Mouse (Mus musculus) C3H10T1/2 (cell line): ENCODE measurements around the gene Cacna1h. TPM values are rescaled to one million over a fixed set of nuclear protein-coding genes. Genes with fewer than 3 reads are reported as not detected.

Experiments used
- polyA plus RNA-seq, 2 experiments: library from polyadenylated mRNA; unstranded; fragments of >200 nt; fragmentation: generic; extraction: Trizol; gene quantifications; one replicate each; pipeline ENCODE4 v1.2.1; 2012; ENCODE audit warnings: missing spikeins in 2 of 2

The Cacna1h gene
- not detected for polyA plus RNA-seq

DNA sequence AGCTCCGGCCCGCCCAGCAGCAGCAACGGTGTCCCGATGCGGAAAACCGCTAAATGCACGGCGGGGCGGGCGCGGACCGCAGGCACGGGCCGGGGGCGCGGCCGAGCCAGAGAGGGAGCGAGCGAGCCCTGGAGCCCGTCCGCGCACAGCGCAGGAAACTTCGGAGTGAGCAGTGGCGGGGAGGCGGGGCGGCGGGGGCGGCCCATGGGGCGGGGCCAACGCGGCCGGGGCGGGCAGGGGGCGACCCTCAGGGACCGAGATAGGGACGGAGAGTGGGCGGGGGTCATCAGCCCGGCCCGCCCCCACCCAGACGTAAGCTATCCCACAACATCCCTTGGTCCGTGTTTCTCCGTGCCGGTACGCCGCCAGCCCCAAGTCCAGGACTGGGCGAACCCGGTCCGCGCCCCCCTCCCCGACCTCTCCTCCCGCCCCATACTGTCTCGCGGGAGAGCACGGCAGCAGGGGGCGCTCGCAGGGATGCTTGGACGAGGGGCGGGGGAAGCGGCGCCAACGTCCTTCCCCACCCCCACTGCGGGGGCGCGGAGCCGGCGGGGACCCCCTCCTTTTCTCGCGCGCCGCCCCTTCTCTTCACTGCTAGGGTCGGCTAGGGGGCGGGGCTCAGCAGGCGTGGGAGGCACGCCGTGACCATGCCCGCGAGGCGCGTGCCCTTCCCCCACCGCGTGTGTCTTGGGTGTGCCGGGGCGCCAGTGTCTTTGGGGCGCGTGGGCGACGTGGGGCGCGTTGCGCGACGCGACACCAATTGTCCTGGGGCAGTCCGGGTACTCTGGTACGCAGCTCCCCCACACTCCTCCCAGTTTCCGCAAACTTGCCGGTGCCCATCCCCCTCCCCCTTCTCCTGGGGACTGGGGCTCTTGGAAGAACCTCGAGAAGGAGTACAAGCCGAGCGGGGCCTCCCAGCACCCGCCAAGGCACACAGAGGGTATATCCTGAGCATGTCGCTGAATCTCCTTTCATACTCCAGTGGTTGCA is at the start of gene Cacna1h:
TSS of gene Cacna1h (minus strand) at position 167 of the 990 bp plus-strand sequence.

DNA sequence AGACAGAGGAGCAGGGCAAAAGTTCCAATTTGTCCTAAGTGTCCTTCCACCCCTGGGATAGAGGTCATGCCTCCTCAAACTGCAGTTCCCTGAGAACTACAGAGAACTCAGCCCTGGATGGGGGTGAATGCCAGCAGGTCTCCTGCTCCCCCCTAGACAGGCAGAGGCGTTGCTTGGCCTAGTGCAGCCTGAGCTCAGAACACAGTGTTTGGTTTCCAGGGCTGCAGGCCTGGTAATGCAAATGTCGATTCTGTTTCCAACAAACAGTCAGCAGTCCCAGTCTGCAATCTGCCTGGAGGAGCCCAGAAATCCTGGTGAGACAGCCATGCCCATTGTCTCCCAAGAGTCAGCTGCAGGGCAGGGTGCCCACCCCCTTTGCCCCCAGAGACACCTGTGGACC is 20.7 kb upstream of the Cacna1h start, which contains the start of gene Tekt4:
TSS of gene Tekt4 (plus strand) at position 344 of the 400 bp plus-strand sequence.

DNA sequence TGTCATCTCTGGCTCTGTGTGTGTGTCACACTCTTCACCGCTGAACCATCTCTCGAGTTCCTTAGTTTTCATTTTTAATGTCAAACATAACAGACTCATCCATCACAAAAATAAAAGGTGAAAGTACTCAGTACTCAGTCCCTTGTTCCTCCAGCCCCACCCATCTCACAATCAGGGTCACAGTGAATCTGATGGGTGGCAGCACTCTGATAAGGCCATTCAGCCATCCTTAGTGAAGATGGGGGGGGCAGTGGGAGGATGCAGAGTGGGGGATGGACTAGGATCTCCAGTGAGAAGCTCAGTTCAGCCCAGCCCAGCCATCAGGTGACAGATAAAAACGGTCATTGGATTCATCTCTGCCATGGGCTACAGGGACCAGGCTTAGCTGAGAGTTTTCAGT is 64.6 kb downstream of the Cacna1h start, which contains the start of gene Tpsg1:
TSS of gene Tpsg1 (plus strand) at position 301 of the 400 bp plus-strand sequence.

DNA sequence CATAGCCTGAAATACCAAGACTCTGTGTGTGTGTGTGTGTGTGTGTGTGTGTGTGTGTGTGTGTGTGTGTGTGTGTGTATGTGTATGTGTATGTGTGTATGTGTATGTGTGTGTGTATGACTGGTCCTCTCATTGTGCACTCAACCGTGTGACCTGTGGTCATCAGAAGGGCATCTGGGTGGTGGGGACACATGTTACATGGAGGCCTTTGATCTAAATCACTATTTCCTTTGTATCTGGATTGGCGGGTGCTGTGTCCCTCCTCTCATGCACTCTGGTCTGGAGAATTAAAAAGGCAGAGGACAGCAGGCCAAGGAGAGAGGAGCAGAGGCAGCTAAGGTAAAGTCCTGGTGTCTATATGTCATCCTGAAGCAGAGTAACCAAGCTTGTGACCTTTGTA is 67.6 kb downstream of the Cacna1h start, which contains the start of gene Tpsb2:
TSS of gene Tpsb2 (plus strand) at position 301 of the 400 bp plus-strand sequence.

DNA sequence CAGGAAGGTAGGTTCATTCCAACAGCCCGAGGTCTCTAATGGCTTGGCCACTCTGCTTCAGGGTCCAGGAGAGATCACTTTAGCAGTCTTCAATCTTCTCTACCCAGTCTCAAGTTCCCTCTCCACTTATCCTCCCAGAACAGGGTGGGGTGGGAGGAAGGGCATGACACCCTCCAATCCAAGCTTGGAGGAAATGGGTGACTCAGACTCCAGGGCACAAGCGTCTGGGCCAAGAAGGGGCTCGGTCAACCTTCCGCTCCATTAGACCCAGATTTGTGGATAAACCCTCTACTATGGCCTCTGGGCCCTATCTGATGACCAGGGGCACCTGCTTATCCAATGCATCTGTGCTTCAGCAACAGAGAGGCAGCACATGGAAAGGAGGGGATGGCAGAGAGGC is 88.1 kb downstream of the Cacna1h start, which contains the start of gene Tpsab1:
TSS of gene Tpsab1 (minus strand) at position 101 of the 400 bp plus-strand sequence.

Other genes with a start within 250 kb of the Cacna1h start
- gene BC003965, start 249.2 kb downstream of the Cacna1h start, polyA plus RNA-seq = 10 to 100 TPM in 1 of 2 experiments, 1 to 10 TPM in 1; 4.9 to 10.7 TPM
- 1 to 10 TPM in 1 of 2 experiments, under 1 TPM in 1; 0.15 to 3.8 TPM for gene Unkl, start 245.4 kb downstream of the Cacna1h start, polyA plus RNA-seq
- 10 to 100 TPM; 15.9 to 49.7 TPM for gene Gnptg, start 193.7 kb downstream of the Cacna1h start, polyA plus RNA-seq
- 10 to 100 TPM; 44.0 to 58.5 TPM for gene Tsr3, start 193.6 kb downstream of the Cacna1h start, polyA plus RNA-seq
- under 1 TPM; 0.05 to 0.11 TPM for gene Baiap3, start 177.4 kb downstream of the Cacna1h start, polyA plus RNA-seq
- gene Ube2i, start 159.2 kb downstream of the Cacna1h start, polyA plus RNA-seq = 100 to 1,000 TPM; 272 to 366 TPM
- gene Prss34, start 135.4 kb downstream of the Cacna1h start, polyA plus RNA-seq = not detected
- gene Prss28, start 125.1 kb downstream of the Cacna1h start, polyA plus RNA-seq = not detected
- not detected for gene Prss29, start 115.1 kb downstream of the Cacna1h start, polyA plus RNA-seq
- not detected for gene Tpsab1, start 88.2 kb downstream of the Cacna1h start, polyA plus RNA-seq
- not detected for gene Tpsb2, start 67.5 kb downstream of the Cacna1h start, polyA plus RNA-seq
- not detected for gene Tpsg1, start 64.5 kb downstream of the Cacna1h start, polyA plus RNA-seq
- gene Tekt4, start 20.8 kb upstream of the Cacna1h start, polyA plus RNA-seq = not detected
- not detected for gene Sstr5, start 63.5 kb upstream of the Cacna1h start, polyA plus RNA-seq
- not detected for gene Sox8, start 136.9 kb upstream of the Cacna1h start, polyA plus RNA-seq
- gene Lmf1, start 145.3 kb upstream of the Cacna1h start, polyA plus RNA-seq = 10 to 100 TPM; 19.6 to 27.4 TPM